Mouse (Mus musculus) left cerebral cortex, adult 6 months (tissue): Measurements from ENCODE around the gene Slc25a38. TPM values are rescaled to one million over a fixed set of nuclear protein-coding genes. Genes with fewer than 3 reads are reported as not detected.

Experiments
- long read RNA-seq, 2 experiments: library from polyadenylated mRNA; unstranded; transcript quantifications; one replicate each; pipeline ENCODE4 v2.0.0; 2019 to 2020
- polyA plus RNA-seq: library from polyadenylated mRNA; unstranded; fragments of <200 nt; fragmentation: Nextera tagmentation; gene quantifications from 2 replicates; pipeline ENCODE4 v1.2.3, GENCODE M21; 2021

Slc25a38 gene
- polyA plus RNA-seq = 17.3 and 24.6 TPM in 2 replicates
- long read RNA-seq, experiment 1, transcript Slc25a38-201 (7 exons, 1,791 nt) = major isoform, 114 of 134 reads
- long read RNA-seq, experiment 1, partial matches to known transcripts = 3 of 134 reads
- long read RNA-seq, experiment 1, other reads (novel, unspliced or antisense) = 16 of 134 reads
- long read RNA-seq, experiment 2, transcript Slc25a38-201 (7 exons, 1,791 nt) = major isoform, 36 of 44 reads
- long read RNA-seq, experiment 2, partial matches to known transcripts = 4 of 44 reads
- long read RNA-seq, experiment 2, other reads (novel, unspliced or antisense) = 3 of 44 reads

GRCm38 (mm10) chr9:120110211-120111018 is at the start of gene Slc25a38:
Slc25a38 (plus strand) TSS chr9:120110374.

GRCm38 (mm10) chr9:120069779-120070178 is 40.4 kb upstream of the Slc25a38 start, which contains the start of gene Cx3cr1:
Cx3cr1 (minus strand) TSS chr9:120069879.

GRCm38 (mm10) chr9:120091696-120092238 is 18.4 kb upstream of the Slc25a38 start, which contains the start of gene Ccr8:
Ccr8 (plus strand) TSS chr9:120092114.

GRCm38 (mm10) chr9:120127538-120128251 is 17.5 kb downstream of the Slc25a38 start, which contains the start of gene Rpsa:
Rpsa (plus strand) TSS chr9:120127689.

GRCm38 (mm10) chr9:120149222-120149828 is 39.2 kb downstream of the Slc25a38 start, which contains the start of gene Mobp:
Mobp (plus strand) TSS chr9:120149707.

Other genes starting within 250 kb of the Slc25a38 start
- 29.1 and 30.4 TPM in 2 replicates for gene Wdr48, start 215.5 kb upstream of the Slc25a38 start, polyA plus RNA-seq
- 12.5 and 14.3 TPM in 2 replicates for gene Gorasp1, start 172.8 kb upstream of the Slc25a38 start, polyA plus RNA-seq
- 0.19 and 0.27 TPM in 2 replicates for gene Ttc21a, start 172.8 kb upstream of the Slc25a38 start, polyA plus RNA-seq
- 2.5 and 3.1 TPM in 2 replicates for gene Csrnp1, start 125.7 kb upstream of the Slc25a38 start, polyA plus RNA-seq
- gene Xirp1, start 86.8 kb upstream of the Slc25a38 start, polyA plus RNA-seq = 0.03 and 0.04 TPM in 2 replicates
- gene Cx3cr1, start 40.5 kb upstream of the Slc25a38 start, polyA plus RNA-seq = 35.2 and 39.9 TPM in 2 replicates
- not detected in 2 replicates for gene Ccr8, start 18.3 kb upstream of the Slc25a38 start, polyA plus RNA-seq
- 541 and 675 TPM in 2 replicates for gene Rpsa, start 17.3 kb downstream of the Slc25a38 start, polyA plus RNA-seq
- gene Mobp, start 39.3 kb downstream of the Slc25a38 start, polyA plus RNA-seq = 178 and 232 TPM in 2 replicates
- gene Myrip, start 191.1 kb downstream of the Slc25a38 start, polyA plus RNA-seq = 7.4 and 18.4 TPM in 2 replicates